Mouse (Mus musculus): ENCODE results near the gene Dusp2. TPM values are rescaled to one million over a fixed set of nuclear protein-coding genes. Genes with fewer than 3 reads are reported as not detected.

Dusp2 gene
- polyA plus RNA-seq, 1 experiment from 2014 or later: 2.2 TPM

- Histone ChIP-seq H3K27ac (ENCODE audit: low read length) (no peak overlapping the region; the same call in 1 of the 2 replicates), H3K36me3 (ENCODE audit: control insufficient read depth, insufficient read depth) (no peaks in the 10 kb centered on the region), H3K9me3 (replicated peaks; ENCODE audit: control insufficient read depth, low read length) (no peaks in the 10 kb centered on the region), H3K9ac (ENCODE audit: low read depth, low read length) (peak overlapping the region; percentile 9), H3K4me2 (ENCODE audit: low read depth, low read length) (peak overlapping the region; percentile 63), H3K4me1 (ENCODE audit: control insufficient read depth, low read depth, low read length) (peaks cover 73% of the 10 kb centered on the region), H3K4me3 (ENCODE audit: low read depth, low read length) (no peak overlapping the region), H3K27me3 (ENCODE audit: control insufficient read depth, insufficient read depth, low read depth, low read length) (no peaks in the 10 kb centered on the region)
- WGBS (ENCODE audit: insufficient replicate concordance): 72% methylated on average over 6 of the region's 6 CpGs
- ATAC-seq (ENCODE audit: low read depth): no peak
Measured at GRCm38 (mm10) chr2:127376423-127377051, 40.6 kb downstream of the Dusp2 start.

GRCm38 (mm10) chr2:127377942-127378610 lies 42.1 kb downstream of the Dusp2 start:
- Histone ChIP-seq H3K4me1 (ENCODE audit: control insufficient read depth, low read depth, low read length) (peaks cover 57% of the 10 kb centered on the region), H3K27ac (ENCODE audit: low read length) (0 out of 2 replicates have a peak overlapping the region, but pooled peaks have one; percentile 0), H3K36me3 (ENCODE audit: control insufficient read depth, insufficient read depth) (no peaks in the 10 kb centered on the region), H3K4me2 (ENCODE audit: low read depth, low read length) (no peak overlapping the region), H3K9me3 (replicated peaks; ENCODE audit: control insufficient read depth, low read length) (no peaks in the 10 kb centered on the region), H3K27me3 (ENCODE audit: control insufficient read depth, insufficient read depth, low read depth, low read length) (no peaks in the 10 kb centered on the region), H3K9ac (ENCODE audit: low read depth, low read length) (no peak overlapping the region), H3K4me3 (ENCODE audit: low read depth, low read length) (no peak overlapping the region)
- WGBS (ENCODE audit: insufficient replicate concordance): 62% methylated on average over 7 of the region's 7 CpGs
- no peak for ATAC-seq (ENCODE audit: low read depth)

- no peak overlapping the region for H3K4me3 ChIP-seq (ENCODE audit: low read depth, low read length)
- no peaks in the 10 kb centered on the region for H3K9me3 ChIP-seq (replicated peaks; ENCODE audit: control insufficient read depth, low read length)
- 0 out of 2 replicates have a peak overlapping the region, but pooled peaks have one; percentile 0 for H3K27ac ChIP-seq (ENCODE audit: low read length)
- no peaks in the 10 kb centered on the region for H3K36me3 ChIP-seq (ENCODE audit: control insufficient read depth, insufficient read depth)
- no peak for ATAC-seq (ENCODE audit: low read depth)
- WGBS (ENCODE audit: insufficient replicate concordance): 63% methylated on average over 7 of the region's 7 CpGs
- no peak overlapping the region for H3K4me2 ChIP-seq (ENCODE audit: low read depth, low read length)
- no peaks in the 10 kb centered on the region for H3K27me3 ChIP-seq (ENCODE audit: control insufficient read depth, insufficient read depth, low read depth, low read length)
- no peak overlapping the region for H3K9ac ChIP-seq (ENCODE audit: low read depth, low read length)
- H3K4me1 ChIP-seq (ENCODE audit: control insufficient read depth, low read depth, low read length): peaks cover 52% of the 10 kb centered on the region
Measured at GRCm38 (mm10) chr2:127378611-127378990, 42.6 kb downstream of the Dusp2 start.

GRCm38 (mm10) chr2:127379250-127379649 lies 43.3 kb downstream of the Dusp2 start:
- no peak overlapping the region for H3K27ac ChIP-seq (ENCODE audit: low read length)
- H3K27me3 ChIP-seq (ENCODE audit: control insufficient read depth, insufficient read depth, low read depth, low read length): no peaks in the 10 kb centered on the region
- no peak for ATAC-seq (ENCODE audit: low read depth)
- H3K4me3 ChIP-seq (ENCODE audit: low read depth, low read length): no peak overlapping the region
- no peak overlapping the region for H3K9ac ChIP-seq (ENCODE audit: low read depth, low read length)
- H3K9me3 ChIP-seq (replicated peaks; ENCODE audit: control insufficient read depth, low read length): no peaks in the 10 kb centered on the region
- H3K4me1 ChIP-seq (ENCODE audit: control insufficient read depth, low read depth, low read length): peaks cover 46% of the 10 kb centered on the region
- H3K36me3 ChIP-seq (ENCODE audit: control insufficient read depth, insufficient read depth): no peaks in the 10 kb centered on the region
- 74% methylated on average over 3 of the region's 3 CpGs for WGBS (ENCODE audit: insufficient replicate concordance)
- no peak overlapping the region for H3K4me2 ChIP-seq (ENCODE audit: low read depth, low read length)

GRCm38 (mm10) chr2:127383881-127384280 lies 47.9 kb downstream of the Dusp2 start:
- Histone ChIP-seq H3K4me2 (ENCODE audit: low read depth, low read length) (no peak overlapping the region), H3K4me3 (ENCODE audit: low read depth, low read length) (no peak overlapping the region), H3K36me3 (ENCODE audit: control insufficient read depth, insufficient read depth) (no peaks in the 10 kb centered on the region), H3K9me3 (replicated peaks; ENCODE audit: control insufficient read depth, low read length) (no peaks in the 10 kb centered on the region), H3K27me3 (ENCODE audit: control insufficient read depth, insufficient read depth, low read depth, low read length) (no peaks in the 10 kb centered on the region), H3K27ac (ENCODE audit: low read length) (no peak overlapping the region), H3K4me1 (ENCODE audit: control insufficient read depth, low read depth, low read length) (peaks cover 6% of the 10 kb centered on the region; the same call in 1 of the 2 replicates), H3K9ac (ENCODE audit: low read depth, low read length) (no peak overlapping the region)
- no peak for ATAC-seq (ENCODE audit: low read depth)
- 67% methylated on average over 7 of the region's 7 CpGs for WGBS (ENCODE audit: insufficient replicate concordance)

- ATAC-seq (ENCODE audit: low read depth): no peak
- Histone ChIP-seq H3K27ac (ENCODE audit: low read length) (no peak overlapping the region), H3K36me3 (ENCODE audit: control insufficient read depth, insufficient read depth) (no peaks in the 10 kb centered on the region), H3K9ac (ENCODE audit: low read depth, low read length) (no peak overlapping the region), H3K27me3 (ENCODE audit: control insufficient read depth, insufficient read depth, low read depth, low read length) (no peaks in the 10 kb centered on the region), H3K4me3 (ENCODE audit: low read depth, low read length) (no peak overlapping the region), H3K9me3 (replicated peaks; ENCODE audit: control insufficient read depth, low read length) (no peaks in the 10 kb centered on the region), H3K4me1 (ENCODE audit: control insufficient read depth, low read depth, low read length) (no peaks in the 10 kb centered on the region), H3K4me2 (ENCODE audit: low read depth, low read length) (no peak overlapping the region)
- 62% methylated on average over 2 of the region's 2 CpGs for WGBS (ENCODE audit: insufficient replicate concordance)
Measured at GRCm38 (mm10) chr2:127387521-127387920, 51.6 kb downstream of the Dusp2 start.

Other genes with a start within 250 kb of the Dusp2 start
- 54.8 and 60.1 TPM in 2 replicates for gene Ncaph, start 202.2 kb upstream of the Dusp2 start, polyA plus RNA-seq (2015; fragmentation: Nextera tagmentation; extraction: Ambion mirVana)
- gene Itpripl1, start 192.7 kb upstream of the Dusp2 start, polyA plus RNA-seq (2015; fragmentation: Nextera tagmentation; extraction: Ambion mirVana): 21.7 and 21.9 TPM in 2 replicates
- gene 1810024B03Rik, start 127.9 kb upstream of the Dusp2 start, polyA plus RNA-seq (2015; fragmentation: Nextera tagmentation; extraction: Ambion mirVana): 0.68 and 0.70 TPM in 2 replicates
- 23.3 and 28.2 TPM in 2 replicates for gene Snrnp200, start 127.8 kb upstream of the Dusp2 start, polyA plus RNA-seq (2015; fragmentation: Nextera tagmentation; extraction: Ambion mirVana)
- 34.7 and 39.8 TPM in 2 replicates for gene Ciao1, start 88.3 kb upstream of the Dusp2 start, polyA plus RNA-seq (2015; fragmentation: Nextera tagmentation; extraction: Ambion mirVana)
- 10.3 and 10.7 TPM in 2 replicates for gene Tmem127, start 88.3 kb upstream of the Dusp2 start, polyA plus RNA-seq (2015; fragmentation: Nextera tagmentation; extraction: Ambion mirVana)
- gene Stard7, start 65.9 kb upstream of the Dusp2 start, polyA plus RNA-seq (2015; fragmentation: Nextera tagmentation; extraction: Ambion mirVana): 32.7 and 34.9 TPM in 2 replicates
- not detected in 2 replicates for gene Astl, start 2.5 kb downstream of the Dusp2 start, polyA plus RNA-seq (2015; fragmentation: Nextera tagmentation; extraction: Ambion mirVana)
- 16.7 and 19.2 TPM in 2 replicates for gene Adra2b, start 27.0 kb downstream of the Dusp2 start, polyA plus RNA-seq (2015; fragmentation: Nextera tagmentation; extraction: Ambion mirVana)
- gene Gpat2, start 89.0 kb downstream of the Dusp2 start, polyA plus RNA-seq (2015; fragmentation: Nextera tagmentation; extraction: Ambion mirVana): 0.28 and 0.38 TPM in 2 replicates
- 15.6 and 15.8 TPM in 2 replicates for gene Fahd2a, start 108.4 kb downstream of the Dusp2 start, polyA plus RNA-seq (2015; fragmentation: Nextera tagmentation; extraction: Ambion mirVana)
- 0.23 and 0.31 TPM in 2 replicates for gene Kcnip3, start 185.9 kb downstream of the Dusp2 start, polyA plus RNA-seq (2015; fragmentation: Nextera tagmentation; extraction: Ambion mirVana)
- gene Prom2, start 205.3 kb downstream of the Dusp2 start, polyA plus RNA-seq (2015; fragmentation: Nextera tagmentation; extraction: Ambion mirVana): 0.05 TPM in 1 of 2 replicates, not detected in the other